Mouse (Mus musculus): ENCODE measurements around the gene Eif6.
A peak's percentile ranks its signal among the peaks of the same experiment; 100 is the strongest.
"Not testable (repeated sequence)": the region's sequence is repeated elsewhere in the genome, so short reads cannot be mapped to it uniquely, and the experiment has no call there.

Eif6 gene

GRCm38 (mm10) chr2:155826630-155827424, at the start of gene Eif6:
Gene Eif6, minus strand, starts transcription at chr2:155826925.
- DNase-seq (ENCODE audit: low spot score in 2 of 2), result peak; percentile 77 to 80

- DNase-seq (ENCODE audit: low spot score in 2 of 2), result no peak
Observed at GRCm38 (mm10) chr2:155873636-155874035, 46.9 kb upstream of the Eif6 start.

GRCm38 (mm10) chr2:155872930-155873507, 46.3 kb upstream of the Eif6 start:
- DNase-seq (ENCODE audit: low spot score in 2 of 2), result no peak

- DNase-seq (ENCODE audit: low spot score in 2 of 2), result no peak
Observed at GRCm38 (mm10) chr2:155872486-155872885, 45.8 kb upstream of the Eif6 start.

GRCm38 (mm10) chr2:155869772-155870171, 43.0 kb upstream of the Eif6 start:
- no peak for DNase-seq (ENCODE audit: low spot score in 2 of 2)

GRCm38 (mm10) chr2:155868320-155868719, 41.6 kb upstream of the Eif6 start:
- DNase-seq (ENCODE audit: low spot score in 2 of 2), result no peak

- no peak for DNase-seq (ENCODE audit: low spot score in 2 of 2)
Observed at GRCm38 (mm10) chr2:155863301-155863867, 36.7 kb upstream of the Eif6 start.

GRCm38 (mm10) chr2:155862573-155863300, 36.0 kb upstream of the Eif6 start:
- no peak for DNase-seq (ENCODE audit: low spot score in 2 of 2)

- DNase-seq (ENCODE audit: low spot score in 2 of 2), result no peak
Observed at GRCm38 (mm10) chr2:155861581-155861980, 34.9 kb upstream of the Eif6 start.

- DNase-seq (ENCODE audit: low spot score in 2 of 2), result no peak
Observed at GRCm38 (mm10) chr2:155860102-155860501, 33.4 kb upstream of the Eif6 start.

- DNase-seq (ENCODE audit: low spot score in 2 of 2), result no peak
Observed at GRCm38 (mm10) chr2:155852536-155852935, 25.8 kb upstream of the Eif6 start.

GRCm38 (mm10) chr2:155850120-155850519, 23.4 kb upstream of the Eif6 start:
- no peak for DNase-seq (ENCODE audit: low spot score in 2 of 2)

GRCm38 (mm10) chr2:155849464-155849863, 22.7 kb upstream of the Eif6 start:
- DNase-seq (ENCODE audit: low spot score in 2 of 2), result no peak

- DNase-seq (ENCODE audit: low spot score in 2 of 2), result peak; percentile 79 to 82
Observed at GRCm38 (mm10) chr2:155848291-155848690, 21.6 kb upstream of the Eif6 start.

GRCm38 (mm10) chr2:155846930-155847329, 20.2 kb upstream of the Eif6 start:
- DNase-seq (ENCODE audit: low spot score in 2 of 2), result no peak

GRCm38 (mm10) chr2:155838961-155839360, 12.2 kb upstream of the Eif6 start:
- DNase-seq (ENCODE audit: low spot score in 2 of 2), result no peak

- DNase-seq (ENCODE audit: low spot score in 2 of 2), result no peak
Observed at GRCm38 (mm10) chr2:155837961-155838360, 11.2 kb upstream of the Eif6 start.

- no peak for DNase-seq (ENCODE audit: low spot score in 2 of 2)
Observed at GRCm38 (mm10) chr2:155834732-155835131, 8.0 kb upstream of the Eif6 start, which contains the start of gene Fam83c. Gene Fam83c, minus strand, starts transcription at chr2:155834854.

- not testable (repeated sequence) for DNase-seq (ENCODE audit: low spot score in 2 of 2)
Observed at GRCm38 (mm10) chr2:155832087-155832486, 5.4 kb upstream of the Eif6 start.

GRCm38 (mm10) chr2:155831302-155831701, 4.6 kb upstream of the Eif6 start:
- no peak for DNase-seq (ENCODE audit: low spot score in 2 of 2)

GRCm38 (mm10) chr2:155830841-155831240, 4.1 kb upstream of the Eif6 start:
- DNase-seq (ENCODE audit: low spot score in 2 of 2), result no peak
